Mouse (Mus musculus): Measurements from ENCODE around the gene Zfp867.

DNA sequence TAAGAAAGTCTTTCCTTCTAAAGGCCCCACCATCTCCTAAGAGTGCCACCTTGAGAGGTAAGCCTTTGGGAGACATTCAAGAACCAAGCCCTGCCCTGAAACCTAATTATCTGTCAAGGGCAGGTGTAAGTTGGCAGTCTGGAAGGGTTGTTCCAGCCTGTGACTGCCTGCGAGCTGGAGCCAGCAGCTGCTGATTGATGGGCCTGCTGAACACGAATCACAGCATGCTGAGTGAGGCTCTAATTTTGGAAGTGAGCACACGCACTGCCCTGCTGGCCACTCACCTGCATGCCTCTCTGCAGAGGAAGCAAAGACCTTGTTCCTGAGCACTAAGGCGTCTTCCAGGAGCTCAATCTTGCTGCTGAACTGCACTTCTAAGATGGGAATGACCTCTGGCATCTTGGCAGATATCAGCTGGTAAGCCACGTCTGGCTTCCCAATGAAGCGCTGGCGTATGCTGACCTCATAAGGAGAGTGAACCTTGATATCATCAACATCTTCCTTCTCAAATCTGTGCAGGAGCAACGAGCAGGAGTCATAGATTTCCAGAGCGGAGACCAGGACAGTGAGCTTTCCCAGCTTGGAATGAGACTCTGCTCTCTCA lies 44.1 kb downstream of the Zfp867 start:
- TF ChIP-seq POLR2A (IDR thresholded peaks at IDR 0.05; ENCODE audit: extremely low read depth, insufficient read depth, low read length) (no peak), CTCF (IDR thresholded peaks at IDR 0.05; ENCODE audit: low read depth, low read length) (no peak)

Data from liver, adult 2 months (tissue).